Mouse (Mus musculus): ENCODE results near the gene Rassf6.

DNA sequence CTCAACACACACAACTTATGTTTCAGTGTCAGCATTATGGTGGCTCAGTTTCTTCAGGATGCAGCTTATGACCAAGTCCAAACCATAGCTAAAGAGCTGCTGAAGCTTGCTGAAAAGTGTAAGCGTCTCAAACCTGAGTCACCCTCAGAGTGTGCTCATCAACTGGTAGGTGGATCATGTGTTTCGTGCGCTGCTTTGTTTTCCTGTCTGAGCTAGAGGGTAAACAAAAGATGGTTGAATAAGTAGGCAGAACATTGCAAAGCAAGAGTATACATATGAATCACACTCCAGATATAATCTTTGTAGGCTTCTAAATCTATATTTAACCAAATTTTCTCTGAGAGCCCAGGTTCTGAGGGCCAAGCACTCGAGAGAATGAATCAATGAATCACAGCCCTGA lies 76.3 kb downstream of the Rassf6 start:
- TF ChIP-seq CTCF (conservative IDR thresholded peaks at IDR 0.05; ENCODE audit: low read length) (no peak), NANOG (IDR thresholded peaks at IDR 0.05; ENCODE audit: borderline replicate concordance, low read length) (no peak)

Data from E14TG2a.4 (cell line).